Mouse (Mus musculus) forebrain, embryonic 12.5 days (tissue): Measurements from ENCODE around the gene Bag1. TPM values are rescaled to one million over a fixed set of nuclear protein-coding genes. Genes with fewer than 3 reads are reported as not detected.

Experiments
- ATAC-seq: fragments of 200-750 bp; cut with Nextera tagmentation; 2 replicates; pipeline ENCODE4 v1.8.0; 2017; ENCODE audit warnings: moderate TSS enrichment; ENCODE audit not compliant: low FRiP score
- H3K27ac ChIP-seq: fragments of 300-500 bp; sonication (generic); 2 replicates; pipeline ENCODE4 v1.5.1; 2016; ENCODE audit warnings: mild to moderate bottlenecking
- H3K27me3 ChIP-seq: fragments of 300-500 bp; sonication (generic); 2 replicates; pipeline ENCODE4 v1.6.1; 2016; ENCODE audit warnings: mild to moderate bottlenecking
- H3K36me3 ChIP-seq: fragments of 300-500 bp; sonication (generic); replicated peaks from 2 replicates; pipeline ENCODE4 v1.6.1; 2016; ENCODE audit warnings: mild to moderate bottlenecking
- H3K4me1 ChIP-seq: fragments of 300-500 bp; sonication (generic); 2 replicates; pipeline ENCODE4 v1.6.1; 2016
- H3K4me2 ChIP-seq: fragments of 300-500 bp; sonication (generic); 2 replicates; pipeline ENCODE4 v1.6.1; 2016; ENCODE audit warnings: mild to moderate bottlenecking, moderate library complexity
- H3K4me3 ChIP-seq: fragments of 300-500 bp; sonication (generic); replicated peaks from 2 replicates; pipeline ENCODE4 v1.5.1; 2016; ENCODE audit warnings: mild to moderate bottlenecking
- H3K9ac ChIP-seq: fragments of 300-500 bp; sonication (generic); 2 replicates; pipeline ENCODE4 v1.6.1; 2016; ENCODE audit warnings: mild to moderate bottlenecking
- H3K9me3 ChIP-seq: fragments of 300-500 bp; sonication (generic); 2 replicates; pipeline ENCODE4 v1.6.1; 2016
- WGBS: fragments of 180-500 bp; shearing (Covaris S2); methylation state at CpG from one replicate; pipeline ENCODE4 v1.1.7; 2016; 5-methylcytosine and 5-hydroxymethylcytosine counted together
- microRNA-seq: library from miRNA; unstranded; fragments of <30 nt; microRNA quantifications from one replicate; pipeline ENCODE4, GENCODE M21; 2017
- polyA plus RNA-seq: library from polyadenylated mRNA; unstranded; fragments of >200 nt; fragmentation: Nextera tagmentation; extraction: Ambion mirVana; gene quantifications from 2 replicates; pipeline ENCODE4 v1.2.1, GENCODE M21; 2016

Gene Bag1
- polyA plus RNA-seq, 1 experiment from 2014 or later: 229 TPM

DNA sequence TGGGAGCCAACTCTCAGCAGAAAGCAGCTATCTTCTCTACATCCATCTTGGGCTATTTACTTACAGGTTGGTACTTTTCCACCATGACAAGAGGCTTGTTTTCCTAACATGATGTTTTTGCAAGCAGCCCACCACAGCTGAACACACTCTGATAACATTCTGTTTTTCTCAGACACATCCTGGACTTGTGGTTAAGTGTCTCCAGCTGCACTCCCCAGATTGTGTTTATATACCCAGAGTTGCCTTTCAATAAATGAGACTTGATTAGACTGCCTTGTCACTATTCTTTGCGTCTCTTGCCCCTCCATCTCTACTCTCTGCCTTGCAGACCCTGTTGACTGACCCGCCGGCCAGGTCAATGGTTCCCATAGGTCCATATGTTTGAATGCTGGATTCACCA is 48.0 kb downstream of the Bag1 start:
- WGBS: 91% methylated on average over 3 of the region's 3 CpGs
- Histone ChIP-seq H3K9me3 (no peaks in the 10 kb centered on the region), H3K27ac (no peak overlapping the region), H3K4me1 (no peaks in the 10 kb centered on the region), H3K4me2 (no peak overlapping the region), H3K27me3 (no peaks in the 10 kb centered on the region), H3K9ac (no peak overlapping the region), H3K36me3 (no peaks in the 10 kb centered on the region), H3K4me3 (no peak overlapping the region)
- ATAC-seq: no peak

DNA sequence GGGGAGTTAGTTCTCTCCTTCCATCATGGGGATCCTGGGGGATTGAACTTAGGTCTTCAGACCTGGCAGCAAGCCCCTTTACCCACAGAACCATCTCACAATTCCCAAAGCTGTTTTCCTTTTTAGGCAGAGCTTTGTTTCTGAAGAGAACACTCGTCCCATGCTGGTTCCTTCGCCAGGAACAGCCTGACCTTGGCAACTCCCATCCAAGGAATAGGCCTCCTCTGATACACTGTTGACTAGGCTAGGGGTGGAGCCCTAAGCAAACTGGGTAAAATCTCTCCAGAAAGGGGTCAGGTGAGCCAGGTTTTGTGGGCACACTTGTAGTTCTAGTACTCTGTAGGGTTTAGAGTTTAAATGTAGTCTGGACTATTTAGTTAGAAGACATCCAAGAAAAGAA is 48.8 kb downstream of the Bag1 start:
- WGBS: 65% methylated on average over 2 of the region's 2 CpGs
- no peaks in the 10 kb centered on the region for H3K36me3 ChIP-seq
- H3K4me2 ChIP-seq: no peak overlapping the region
- ATAC-seq: no peak
- no peak overlapping the region for H3K9ac ChIP-seq
- H3K9me3 ChIP-seq: no peaks in the 10 kb centered on the region
- no peak overlapping the region for H3K4me3 ChIP-seq
- no peaks in the 10 kb centered on the region for H3K4me1 ChIP-seq
- H3K27me3 ChIP-seq: no peaks in the 10 kb centered on the region
- no peak overlapping the region for H3K27ac ChIP-seq

DNA sequence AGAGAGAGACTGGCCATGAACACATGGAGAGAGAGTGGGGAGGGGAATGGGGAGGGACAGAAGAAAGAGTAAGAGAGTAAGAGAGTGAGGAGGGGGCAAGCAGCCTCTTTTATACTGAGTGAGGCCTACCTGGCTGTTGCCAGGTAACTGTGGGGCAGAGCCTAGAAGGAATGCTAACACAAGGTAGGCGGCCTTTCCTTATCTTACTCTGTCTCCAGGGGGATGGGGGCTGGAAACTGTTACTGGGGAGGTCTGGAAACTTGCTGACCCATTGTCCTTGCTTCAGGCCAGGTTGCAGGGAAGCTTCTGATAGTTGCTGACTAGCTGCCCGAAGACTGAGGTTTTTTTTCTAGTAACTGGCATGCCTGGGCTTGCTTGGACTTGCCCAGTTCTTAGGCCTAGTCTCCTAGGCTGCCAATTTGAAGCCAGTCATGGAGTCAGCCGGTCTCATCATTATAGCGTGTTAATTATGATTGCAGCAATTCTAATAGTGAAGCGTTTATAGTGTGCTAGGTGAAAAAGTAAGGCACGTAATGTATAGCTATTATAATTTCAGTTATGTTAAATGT is 49.5 kb downstream of the Bag1 start:
- Histone ChIP-seq H3K27ac (no peak overlapping the region), H3K4me2 (no peak overlapping the region), H3K9ac (no peak overlapping the region), H3K4me3 (no peak overlapping the region), H3K27me3 (no peaks in the 10 kb centered on the region), H3K4me1 (no peaks in the 10 kb centered on the region), H3K36me3 (no peaks in the 10 kb centered on the region), H3K9me3 (no peaks in the 10 kb centered on the region)
- 76% methylated on average over 6 of the region's 6 CpGs for WGBS
- no peak for ATAC-seq

DNA sequence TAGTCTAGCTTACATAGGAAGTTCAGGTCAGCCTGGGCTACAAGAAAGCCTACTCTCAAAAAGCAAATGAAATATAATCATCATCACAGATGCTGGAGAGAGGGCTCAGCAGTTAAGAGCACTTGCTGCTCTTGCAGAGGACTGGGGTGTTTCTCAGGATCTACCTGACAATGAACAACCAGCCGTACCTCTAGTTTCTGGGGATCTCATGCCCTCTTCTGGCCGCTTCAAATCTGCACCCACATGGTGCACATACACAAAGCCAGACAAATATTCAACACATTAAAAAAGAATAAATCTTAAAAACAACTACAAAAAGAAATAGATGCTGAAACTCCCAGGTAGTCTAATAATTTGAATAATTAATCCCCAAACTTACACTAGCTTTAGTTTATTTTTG is 52.4 kb downstream of the Bag1 start:
- H3K9ac ChIP-seq: no peak overlapping the region
- H3K4me2 ChIP-seq: no peak overlapping the region
- H3K4me1 ChIP-seq: no peaks in the 10 kb centered on the region
- H3K27me3 ChIP-seq: no peaks in the 10 kb centered on the region
- H3K4me3 ChIP-seq: no peak overlapping the region
- no peak for ATAC-seq
- no peaks in the 10 kb centered on the region for H3K9me3 ChIP-seq
- 90% methylated on average over 2 of the region's 2 CpGs for WGBS
- H3K36me3 ChIP-seq: no peaks in the 10 kb centered on the region
- H3K27ac ChIP-seq: no peak overlapping the region

DNA sequence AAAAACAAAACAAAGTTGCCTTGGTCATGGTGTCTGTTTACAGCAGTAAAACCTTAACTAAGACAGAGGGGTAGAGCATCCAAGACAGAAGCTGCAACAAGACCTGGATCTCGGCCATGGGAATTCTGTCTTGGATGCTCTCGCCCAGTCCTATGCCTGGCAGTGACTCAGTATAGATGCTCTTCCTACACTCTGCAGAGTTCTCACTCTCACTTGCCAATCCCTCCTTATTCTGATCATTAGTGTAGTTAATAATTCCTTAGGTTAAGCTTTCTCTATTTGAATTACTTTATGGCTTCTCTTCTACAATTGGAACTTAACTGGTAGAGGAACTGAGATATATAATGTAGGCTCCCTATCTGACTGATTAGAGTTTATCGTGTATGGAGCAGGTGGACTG is 53.0 kb downstream of the Bag1 start:
- Histone ChIP-seq H3K4me3 (no peak overlapping the region), H3K36me3 (no peaks in the 10 kb centered on the region), H3K27me3 (no peaks in the 10 kb centered on the region), H3K27ac (no peak overlapping the region), H3K4me1 (no peaks in the 10 kb centered on the region), H3K9ac (no peak overlapping the region), H3K4me2 (no peak overlapping the region), H3K9me3 (no peaks in the 10 kb centered on the region)
- no peak for ATAC-seq
- 94% methylated on average over 3 of the region's 3 CpGs for WGBS

DNA sequence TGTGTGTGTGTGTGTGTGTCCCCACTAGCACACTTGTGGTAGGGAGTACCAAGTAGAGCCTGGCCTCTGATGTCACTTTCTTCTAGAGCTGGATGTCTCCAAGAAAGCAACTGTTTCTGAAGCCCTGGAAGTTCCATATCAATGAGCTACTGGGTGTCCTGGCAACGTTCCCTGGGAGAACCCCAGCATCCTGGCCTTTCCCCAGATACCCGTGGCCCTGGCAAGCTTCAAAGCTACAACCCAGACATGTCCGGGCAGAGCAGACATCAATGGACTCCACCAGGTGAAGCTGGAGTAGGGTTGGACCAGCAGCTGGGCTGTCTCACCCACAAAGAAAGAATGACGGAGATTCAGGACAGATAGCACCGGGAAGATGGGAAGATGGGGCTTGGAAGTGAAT is 56.9 kb downstream of the Bag1 start:
- Histone ChIP-seq H3K4me2 (no peak overlapping the region), H3K36me3 (no peaks in the 10 kb centered on the region), H3K9ac (no peak overlapping the region), H3K27me3 (no peaks in the 10 kb centered on the region), H3K4me3 (no peak overlapping the region), H3K4me1 (no peaks in the 10 kb centered on the region), H3K9me3 (no peaks in the 10 kb centered on the region), H3K27ac (no peak overlapping the region)
- 84% methylated on average over 5 of the region's 5 CpGs for WGBS
- ATAC-seq: no peak

DNA sequence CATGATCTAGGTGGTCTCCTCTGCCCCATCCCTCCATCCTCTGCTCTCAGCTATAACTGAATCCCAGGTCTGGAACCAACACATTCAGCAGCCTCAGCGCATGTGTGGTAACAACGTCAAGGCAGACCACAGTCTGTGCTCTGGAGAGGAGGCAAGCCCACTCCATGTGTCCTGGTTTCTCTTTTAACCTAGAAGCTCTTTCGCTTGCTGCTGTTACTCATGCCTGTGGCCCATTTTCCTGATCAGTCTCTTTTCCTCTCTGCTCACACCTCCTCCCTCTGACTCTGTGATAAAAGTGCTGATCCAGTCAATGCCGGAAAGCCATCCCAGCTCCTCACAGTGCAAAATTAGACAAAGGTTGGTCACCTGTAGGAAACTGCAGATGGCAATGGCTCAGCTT is 58.1 kb downstream of the Bag1 start:
- 87% methylated on average over 4 of the region's 4 CpGs for WGBS
- no peak overlapping the region for H3K9ac ChIP-seq
- H3K27ac ChIP-seq: no peak overlapping the region
- no peaks in the 10 kb centered on the region for H3K4me1 ChIP-seq
- no peaks in the 10 kb centered on the region for H3K9me3 ChIP-seq
- H3K4me2 ChIP-seq: no peak overlapping the region
- H3K4me3 ChIP-seq: no peak overlapping the region
- no peak for ATAC-seq
- H3K36me3 ChIP-seq: no peaks in the 10 kb centered on the region
- H3K27me3 ChIP-seq: no peaks in the 10 kb centered on the region

DNA sequence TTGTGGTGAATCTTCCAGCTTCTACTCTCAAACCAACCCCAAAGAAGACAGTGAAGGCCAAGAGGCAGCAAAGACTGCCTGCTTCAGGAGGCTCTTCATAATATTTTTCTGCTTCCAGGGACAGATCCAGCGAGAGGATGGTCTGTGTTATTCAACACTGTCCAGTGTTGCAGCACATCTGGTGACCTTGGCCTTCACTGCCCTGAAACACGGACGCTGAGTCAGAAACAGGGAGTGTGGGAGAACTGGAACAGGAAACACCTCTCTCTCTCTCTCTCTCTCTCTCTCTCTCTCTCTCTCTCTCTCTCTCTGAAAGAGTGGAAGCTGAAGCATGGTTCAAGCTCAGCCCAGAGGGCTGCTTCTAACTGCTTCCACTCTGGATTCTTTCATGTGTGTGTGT is 58.8 kb downstream of the Bag1 start:
- H3K27me3 ChIP-seq: no peaks in the 10 kb centered on the region
- no peaks in the 10 kb centered on the region for H3K4me1 ChIP-seq
- H3K27ac ChIP-seq: no peak overlapping the region
- H3K4me3 ChIP-seq: no peak overlapping the region
- no peak overlapping the region for H3K4me2 ChIP-seq
- WGBS: 83% methylated on average over 3 of the region's 3 CpGs
- no peak for ATAC-seq
- no peaks in the 10 kb centered on the region for H3K36me3 ChIP-seq
- no peaks in the 10 kb centered on the region for H3K9me3 ChIP-seq
- no peak overlapping the region for H3K9ac ChIP-seq

DNA sequence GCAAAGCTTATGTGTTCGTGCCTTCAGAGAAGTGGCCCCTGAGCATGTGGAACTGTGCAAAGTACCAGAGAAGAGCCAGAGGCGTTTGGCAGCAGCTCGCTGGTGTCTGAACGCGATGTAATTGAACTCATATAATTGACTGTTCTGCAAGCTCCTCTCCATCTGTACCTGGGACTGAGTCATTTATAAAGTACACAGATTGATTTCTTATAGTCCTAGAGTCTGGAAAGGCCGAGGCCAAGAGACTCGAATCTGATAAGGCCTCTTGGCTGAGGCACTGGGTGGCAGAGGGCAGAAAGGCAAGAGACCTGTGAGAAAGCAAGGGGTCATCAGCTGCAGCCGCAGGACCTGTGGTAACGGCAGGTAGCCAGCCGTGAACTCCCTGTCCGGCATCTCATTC is 59.3 kb downstream of the Bag1 start:
- no peak for ATAC-seq
- H3K4me1 ChIP-seq: no peaks in the 10 kb centered on the region
- no peaks in the 10 kb centered on the region for H3K27me3 ChIP-seq
- no peak overlapping the region for H3K9ac ChIP-seq
- no peak overlapping the region for H3K4me3 ChIP-seq
- WGBS: 83% methylated on average over 11 of the region's 11 CpGs
- H3K36me3 ChIP-seq: no peaks in the 10 kb centered on the region
- H3K27ac ChIP-seq: no peak overlapping the region
- no peak overlapping the region for H3K4me2 ChIP-seq
- no peaks in the 10 kb centered on the region for H3K9me3 ChIP-seq

Small RNAs within 50 kb of the gene (microRNA-seq; reads per million reads assigned to microRNA genes)
- 3.9 reads per million, percentile 13 among the genes with 10 or more reads in this experiment for gene Mir3094

Other genes starting within 250 kb of the Bag1 start
- 46.9 and 47.3 TPM in 2 replicates for gene Aptx, start 245.1 kb downstream of the Bag1 start, polyA plus RNA-seq
- gene Dnaja1, start 226.1 kb downstream of the Bag1 start, polyA plus RNA-seq: 669 and 704 TPM in 2 replicates
- gene Smu1, start 190.4 kb downstream of the Bag1 start, polyA plus RNA-seq: 155 and 157 TPM in 2 replicates
- 12.8 and 14.0 TPM in 2 replicates for gene B4galt1, start 94.3 kb downstream of the Bag1 start, polyA plus RNA-seq
- not detected in 2 replicates for gene Spink4, start 28.2 kb downstream of the Bag1 start, polyA plus RNA-seq
- gene Chmp5, start 113 bp upstream of the Bag1 start, polyA plus RNA-seq: 143 and 146 TPM in 2 replicates
- gene Nfx1, start 22.6 kb upstream of the Bag1 start, polyA plus RNA-seq: 104 and 109 TPM in 2 replicates
- gene Aqp7, start 99.8 kb upstream of the Bag1 start, polyA plus RNA-seq: not detected in 2 replicates
- 1.3 and 2.4 TPM in 2 replicates for gene Aqp3, start 149.9 kb upstream of the Bag1 start, polyA plus RNA-seq
- 30.0 and 33.3 TPM in 2 replicates for gene Nol6, start 176.2 kb upstream of the Bag1 start, polyA plus RNA-seq
- gene Ube2r2, start 187.4 kb upstream of the Bag1 start, polyA plus RNA-seq: 89.8 and 93.6 TPM in 2 replicates